Mouse (Mus musculus) frontal cortex, postnatal 36 days (tissue): ENCODE measurements around the gene Lrwd1.
A peak's percentile ranks its signal among the peaks of the same experiment; 100 is the strongest.

Experiments used
- DNase-seq, 2 experiments: peaks; one replicate each; pipeline ENCODE4 v3.0.0; 2022; ENCODE audit warnings: low spot score in 2 of 2

The Lrwd1 gene

GRCm38 (mm10) chr5:136091927-136092326, 43.9 kb downstream of the Lrwd1 start:
- no peak for DNase-seq

GRCm38 (mm10) chr5:136088821-136089575, 46.9 kb downstream of the Lrwd1 start:
- no peak for DNase-seq

- DNase-seq: no peak
Measured at GRCm38 (mm10) chr5:136086290-136086689, 49.6 kb downstream of the Lrwd1 start.

GRCm38 (mm10) chr5:136084891-136085651, 50.8 kb downstream of the Lrwd1 start:
- DNase-seq: no peak

GRCm38 (mm10) chr5:136084144-136084881, 51.6 kb downstream of the Lrwd1 start:
- DNase-seq: no peak

- peak; percentile 83 to 93 for DNase-seq
Measured at GRCm38 (mm10) chr5:136083669-136084107, 52.2 kb downstream of the Lrwd1 start, which contains the start of gene Rasa4. Gene Rasa4, plus strand, starts transcription at chr5:136083916.

- no peak for DNase-seq
Measured at GRCm38 (mm10) chr5:136082345-136082744, 53.5 kb downstream of the Lrwd1 start.

GRCm38 (mm10) chr5:136078136-136078535, 57.7 kb downstream of the Lrwd1 start:
- DNase-seq: no peak

- DNase-seq: no peak
Measured at GRCm38 (mm10) chr5:136077001-136077550, 58.8 kb downstream of the Lrwd1 start.

- DNase-seq: peak in 1 of 2 experiments; percentile 30
Measured at GRCm38 (mm10) chr5:136076284-136076683, 59.6 kb downstream of the Lrwd1 start.

- DNase-seq: no peak
Measured at GRCm38 (mm10) chr5:136075076-136075475, 60.8 kb downstream of the Lrwd1 start.

- no peak for DNase-seq
Measured at GRCm38 (mm10) chr5:136073526-136073925, 62.3 kb downstream of the Lrwd1 start.

- no peak for DNase-seq
Measured at GRCm38 (mm10) chr5:136073051-136073450, 62.8 kb downstream of the Lrwd1 start.
